Comparison of ENCODE assay signal across 9 mouse cellular contexts in the genomic region with DNA sequence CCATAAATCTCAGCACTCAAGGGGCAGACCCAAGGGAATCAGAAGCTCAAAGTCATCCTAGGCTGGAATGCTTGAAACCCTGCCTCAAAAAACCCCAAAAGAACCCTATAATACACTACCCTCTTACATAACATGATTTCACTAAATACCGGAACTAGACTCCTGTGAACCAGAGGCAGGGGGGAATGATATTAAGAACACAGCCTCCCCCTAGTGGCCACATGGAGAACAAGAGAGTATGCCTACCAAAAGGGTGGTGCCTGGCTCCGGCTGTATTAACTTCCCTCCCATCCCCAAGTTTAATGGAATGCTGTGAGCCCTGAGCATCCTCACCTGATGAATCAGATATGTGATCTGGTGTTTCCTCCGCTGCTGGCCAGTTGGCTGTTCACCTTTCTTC. TPM values are rescaled to one million over a fixed set of nuclear protein-coding genes. Genes with fewer than 3 reads are reported as not detected.
DNase-seq lines count a peak whose midpoint lies in the region; ATAC-seq and TF ChIP-seq lines count a peak whose summit lies in the region.
"Had no signal": no experiment of that assay in that cellular context is flagged by ENCODE, and none has a peak within 500 bp of the region (broad histone marks: within the 10 kb centered on the region; RNA-seq: fewer than 3 reads in every experiment).

No protein-coding gene starts in this region.

- peak; percentile 93 for ATAC-seq in inflammation-experienced regulatory T-cells, adult 6 months
- ATAC-seq in midbrain, embryonic 15.5 days (replicated peaks) = peak; percentile 48; the same call in 1 of the 2 replicates

- H3K4me1 ChIP-seq in cerebellum, adult 2 months (ENCODE audit: control insufficient read depth, insufficient read depth, low read length) = no peaks in the 10 kb centered on the region
- no peaks in the 10 kb centered on the region for H3K4me1 ChIP-seq in midbrain, embryonic 15.5 days

- peak; percentile 61 for TF ChIP-seq CTCF in cerebellum, adult 2 months (IDR thresholded peaks at IDR 0.05; ENCODE audit: borderline replicate concordance, insufficient read depth, low read depth, low read length)

- no peak for TF ChIP-seq POLR2A in cerebellum, adult 2 months (IDR thresholded peaks at IDR 0.05; ENCODE audit: borderline replicate concordance, insufficient read depth, low read length)

- no peak overlapping the region for H3K9ac ChIP-seq in midbrain, embryonic 15.5 days
- H3K9ac ChIP-seq: embryonic facial prominence, embryonic 15.5 days had no signal

- H3K4me2 ChIP-seq in midbrain, embryonic 15.5 days = no peak overlapping the region
- H3K4me2 ChIP-seq: embryonic facial prominence, embryonic 15.5 days had no signal

- H3K27me3 ChIP-seq in cerebellum, adult 2 months (ENCODE audit: control insufficient read depth, insufficient read depth, low read length) = no peaks in the 10 kb centered on the region
- no peaks in the 10 kb centered on the region for H3K27me3 ChIP-seq in midbrain, embryonic 15.5 days (replicated peaks)
- H3K27me3 ChIP-seq: embryonic facial prominence, embryonic 15.5 days had no signal

- DNase-seq in urinary bladder, adult 18-20 months (ENCODE audit: low spot score in 2 of 2) = peak; percentile 28 to 33
- DNase-seq in urinary bladder, postnatal 10 days (ENCODE audit: low spot score) = no peak
- DNase-seq in cerebellum, adult 2 months = peak; percentile 47 to 49
- peak; percentile 62 for DNase-seq in forelimb bud, embryonic 11.5 days (ENCODE audit: low read depth, low spot score)
- DNase-seq in left cerebral cortex, postnatal 10 days (ENCODE audit: extremely low spot score in 1 of 2, low spot score in 2 of 2) = peak; percentile 57 to 66
- DNase-seq in spleen, postnatal 36 days (ENCODE audit: low spot score in 2 of 2) = peak; percentile 47 to 55

- intact Hi-C loops in left cerebral cortex, postnatal 10 days (cut with DNase I) = loop anchor here (5.0 kb wide), 1 partner anchor 68 kb away; no protein-coding TSS in a partner anchor

- H3K4me3 ChIP-seq in cerebellum, adult 2 months (replicated peaks; ENCODE audit: insufficient read depth, low read depth, low read length) = no peak overlapping the region
- no peak overlapping the region for H3K4me3 ChIP-seq in midbrain, embryonic 15.5 days
- H3K4me3 ChIP-seq: embryonic facial prominence, embryonic 15.5 days had no signal

- H3K9me3 ChIP-seq in midbrain, embryonic 15.5 days = no peaks in the 10 kb centered on the region
- H3K9me3 ChIP-seq: embryonic facial prominence, embryonic 15.5 days had no signal

- 24% methylated on average over 3 of the region's 3 CpGs for WGBS in cerebellum, adult 2 months
- WGBS in midbrain, embryonic 15.5 days = 32% methylated on average over 3 of the region's 3 CpGs

- H3K36me3 ChIP-seq in midbrain, embryonic 15.5 days (replicated peaks) = peaks cover 34% of the 10 kb centered on the region

- no peak overlapping the region for H3K27ac ChIP-seq in cerebellum, adult 2 months (ENCODE audit: insufficient read depth, low read length)
- H3K27ac ChIP-seq in midbrain, embryonic 15.5 days = no peak overlapping the region
- H3K27ac ChIP-seq: embryonic facial prominence, embryonic 15.5 days had no signal

RNA-seq across cellular contexts. Expression of gene Sh2d2a, which starts 13.3 kb away (rescaled TPM):
- polyA plus RNA-seq in cerebellum, adult 2 months (2012; rRNA removed) = 0.05 TPM in 2 replicates
- polyA plus RNA-seq in inflammation-experienced regulatory T-cells, adult 6 months (2017; shearing (Covaris generic)) = 100 to 1,000 TPM; 231 to 280 (median 232) TPM
- not detected for total RNA-seq in left cerebral cortex, postnatal 10 days (2021)
- polyA plus RNA-seq in midbrain, embryonic 15.5 days (2015; fragmentation: Nextera tagmentation; extraction: Ambion mirVana) = not detected in 2 replicates

RNA-seq across cellular contexts. Expression of gene Prcc, which starts 25.6 kb away (rescaled TPM):
- 47.6 and 48.8 TPM in 2 replicates for polyA plus RNA-seq in cerebellum, adult 2 months (2012; rRNA removed)
- 1 to 10 TPM; 3.8 to 5.3 (median 4.2) TPM for polyA plus RNA-seq in inflammation-experienced regulatory T-cells, adult 6 months (2017; shearing (Covaris generic))
- 10 to 100 TPM; 63.0 to 63.8 TPM for total RNA-seq in left cerebral cortex, postnatal 10 days (2021)
- polyA plus RNA-seq in midbrain, embryonic 15.5 days (2015; fragmentation: Nextera tagmentation; extraction: Ambion mirVana) = 15.8 and 17.2 TPM in 2 replicates

RNA-seq across cellular contexts. Expression of gene Pear1, which starts 35.7 kb away (rescaled TPM):
- polyA plus RNA-seq in cerebellum, adult 2 months (2012; rRNA removed) = 7.4 and 8.5 TPM in 2 replicates
- 100 to 1,000 TPM in 1 of 3 experiments, 10 to 100 TPM in 2; 65.9 to 108 (median 76.0) TPM for polyA plus RNA-seq in inflammation-experienced regulatory T-cells, adult 6 months (2017; shearing (Covaris generic))
- total RNA-seq in left cerebral cortex, postnatal 10 days (2021) = 1 to 10 TPM; 7.6 TPM
- polyA plus RNA-seq in midbrain, embryonic 15.5 days (2015; fragmentation: Nextera tagmentation; extraction: Ambion mirVana) = 8.6 and 9.8 TPM in 2 replicates

RNA-seq across cellular contexts. Expression of gene Hdgf, which starts 46.3 kb away (rescaled TPM):
- polyA plus RNA-seq in cerebellum, adult 2 months (2012; rRNA removed) = 180 and 194 TPM in 2 replicates
- 10 to 100 TPM; 39.0 to 54.0 (median 41.4) TPM for polyA plus RNA-seq in inflammation-experienced regulatory T-cells, adult 6 months (2017; shearing (Covaris generic))
- total RNA-seq in left cerebral cortex, postnatal 10 days (2021) = 100 to 1,000 TPM; 120 to 123 TPM
- 173 and 190 TPM in 2 replicates for polyA plus RNA-seq in midbrain, embryonic 15.5 days (2015; fragmentation: Nextera tagmentation; extraction: Ambion mirVana)

RNA-seq across cellular contexts. Expression of gene Mrpl24, which starts 59.5 kb away (rescaled TPM):
- 83.9 and 84.9 TPM in 2 replicates for polyA plus RNA-seq in cerebellum, adult 2 months (2012; rRNA removed)
- 100 to 1,000 TPM; 138 to 191 (median 188) TPM for polyA plus RNA-seq in inflammation-experienced regulatory T-cells, adult 6 months (2017; shearing (Covaris generic))
- 10 to 100 TPM; 45.7 to 50.5 TPM for total RNA-seq in left cerebral cortex, postnatal 10 days (2021)
- 51.5 and 55.4 TPM in 2 replicates for polyA plus RNA-seq in midbrain, embryonic 15.5 days (2015; fragmentation: Nextera tagmentation; extraction: Ambion mirVana)

Comparison
In these comparisons a context has a peak if more than half of its experiments do, and no peak if none do; other contexts are left out.
1. RNA of gene Sh2d2a, which starts 13.3 kb away (polyA plus RNA-seq): 231 to 280 TPM in inflammation-experienced regulatory T-cells, adult 6 months; 0.05 TPM in cerebellum, adult 2 months and not detected in midbrain, embryonic 15.5 days; every median in the first group is over 100 times any median in the second.